Mouse (Mus musculus) liver, embryonic 16.5 days (tissue): ENCODE data around the gene Raver1. TPM values are rescaled to one million over a fixed set of nuclear protein-coding genes. Genes with fewer than 3 reads are reported as not detected.
A peak's percentile ranks its signal among the peaks of the same experiment; 100 is the strongest.

Experiments
- ATAC-seq: fragments of 200-750 bp; cut with Nextera tagmentation; 2 replicates; pipeline ENCODE4 v1.8.0; 2017; ENCODE audit warnings: low read depth, mild to moderate bottlenecking, moderate number of reproducible peaks, moderate library complexity
- H3K27ac ChIP-seq: fragments of 300-500 bp; sonication (generic); 2 replicates; pipeline ENCODE4 v1.5.1; 2014; ENCODE audit warnings: mild to moderate bottlenecking, low read length
- H3K27me3 ChIP-seq: fragments of 300-500 bp; sonication (generic); 2 replicates; pipeline ENCODE4 v1.6.1; 2014; ENCODE audit warnings: low read depth, low read length, mixed read lengths; ENCODE audit not compliant: control insufficient read depth, insufficient read depth
- H3K36me3 ChIP-seq: fragments of 300-500 bp; sonication (generic); 2 replicates; pipeline ENCODE4 v1.6.1; 2014; ENCODE audit warnings: mild to moderate bottlenecking; ENCODE audit not compliant: control insufficient read depth, insufficient read depth
- H3K4me1 ChIP-seq: fragments of 300-500 bp; sonication (generic); 2 replicates; pipeline ENCODE4 v1.6.1; 2014; ENCODE audit warnings: low read depth, low read length, mixed read lengths; ENCODE audit not compliant: control insufficient read depth
- H3K4me2 ChIP-seq: fragments of 300-500 bp; sonication (generic); 2 replicates; pipeline ENCODE4 v1.6.1; 2014; ENCODE audit warnings: low read depth, low read length, mixed read lengths
- H3K4me3 ChIP-seq: fragments of 300-500 bp; sonication (generic); 2 replicates; pipeline ENCODE4 v1.5.1; 2014; ENCODE audit warnings: low read depth, mild to moderate bottlenecking, low read length
- H3K9ac ChIP-seq: fragments of 300-500 bp; sonication (generic); 2 replicates; pipeline ENCODE4 v1.6.1; 2014; ENCODE audit warnings: low read depth, low read length
- H3K9me3 ChIP-seq: fragments of 300-500 bp; sonication (generic); replicated peaks from 2 replicates; pipeline ENCODE4 v1.6.1; 2016; ENCODE audit warnings: low read length; ENCODE audit not compliant: control insufficient read depth
- WGBS: fragments of 180-500 bp; shearing (Covaris S2); extraction: QIAGEN DNeasy Blood & Tissue Kit; methylation state at CpG from one replicate; pipeline ENCODE4 v1.1.7; 2014; ENCODE audit not compliant: insufficient replicate concordance; 5-methylcytosine and 5-hydroxymethylcytosine counted together
- polyA plus RNA-seq: library from polyadenylated mRNA; unstranded; fragments of >200 nt; fragmentation: Nextera tagmentation; extraction: Ambion mirVana; gene quantifications from 2 replicates; pipeline ENCODE4 v1.2.1, GENCODE M21; 2015

The Raver1 gene
- polyA plus RNA-seq, 1 experiment from 2014 or later: 19.8 TPM

GRCm38 (mm10) chr9:21114190-21114589 is 22.4 kb upstream of the Raver1 start:
- no peaks in the 10 kb centered on the region for H3K36me3 ChIP-seq
- H3K27ac ChIP-seq: no peak overlapping the region
- H3K4me1 ChIP-seq: no peaks in the 10 kb centered on the region
- no peaks in the 10 kb centered on the region for H3K27me3 ChIP-seq
- H3K9ac ChIP-seq: no peak overlapping the region
- no peaks in the 10 kb centered on the region for H3K9me3 ChIP-seq
- WGBS: 81% methylated on average over 7 of the region's 7 CpGs
- no peak overlapping the region for H3K4me3 ChIP-seq
- H3K4me2 ChIP-seq: no peak overlapping the region
- no peak for ATAC-seq

DNA sequence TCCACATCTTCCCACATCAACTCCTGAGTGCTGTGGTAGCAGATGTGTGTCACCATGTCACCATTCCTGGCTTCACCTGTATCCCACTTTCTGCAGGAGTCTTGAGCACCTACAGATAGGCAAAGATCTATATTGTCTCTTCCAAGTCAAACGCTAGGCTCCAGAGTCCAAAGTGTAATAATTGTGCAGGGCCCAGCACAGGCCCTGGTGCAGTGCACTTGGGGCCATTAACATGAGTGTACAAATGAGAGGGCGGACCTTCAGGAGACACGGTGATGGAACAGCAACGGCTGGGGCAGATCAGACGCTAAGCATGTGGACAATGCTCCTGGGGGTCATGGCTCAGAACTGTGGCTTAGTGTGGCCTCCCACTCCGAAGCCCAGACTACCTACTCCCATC is 21.9 kb upstream of the Raver1 start:
- H3K4me2 ChIP-seq: no peak overlapping the region
- no peaks in the 10 kb centered on the region for H3K36me3 ChIP-seq
- no peaks in the 10 kb centered on the region for H3K4me1 ChIP-seq
- WGBS: 79% methylated on average over 6 of the region's 6 CpGs
- H3K27me3 ChIP-seq: no peaks in the 10 kb centered on the region
- ATAC-seq: no peak
- H3K27ac ChIP-seq: no peak overlapping the region
- H3K4me3 ChIP-seq: no peak overlapping the region
- H3K9me3 ChIP-seq: no peaks in the 10 kb centered on the region
- no peak overlapping the region for H3K9ac ChIP-seq

DNA sequence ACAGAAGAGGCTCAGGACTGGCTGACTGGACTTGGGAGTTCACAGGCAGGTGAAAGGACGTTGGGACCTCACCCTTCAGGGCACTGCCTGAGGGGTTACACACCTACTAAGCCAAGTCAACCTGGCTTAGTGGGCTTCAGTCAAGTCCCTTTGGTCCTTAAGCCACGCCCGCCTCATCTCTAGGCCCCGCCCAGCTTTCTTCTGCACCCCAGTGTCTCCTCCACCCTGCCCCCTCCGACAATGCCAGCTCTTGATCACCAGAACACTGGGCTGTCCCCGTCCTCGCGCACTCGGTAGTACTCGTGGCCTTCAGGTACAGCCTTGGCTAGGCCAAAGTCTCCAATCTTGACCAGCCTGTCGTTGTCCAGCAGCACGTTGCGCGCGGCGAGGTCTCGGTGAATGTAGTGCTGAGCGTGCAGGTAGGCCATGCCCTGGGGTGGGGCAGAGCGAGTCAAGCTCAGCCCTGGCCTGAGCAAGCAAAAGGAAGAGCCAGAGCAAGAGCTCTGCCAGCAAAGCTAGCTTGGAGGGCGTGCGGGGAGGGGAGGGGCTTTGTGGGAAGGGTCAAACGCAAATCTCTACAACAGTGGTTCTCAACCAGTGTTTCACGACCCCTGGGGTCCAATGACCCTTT is 15.9 kb upstream of the Raver1 start:
- Histone ChIP-seq H3K36me3 (no peaks in the 10 kb centered on the region), H3K4me1 (peaks cover 37% of the 10 kb centered on the region), H3K9me3 (no peaks in the 10 kb centered on the region), H3K27ac (no peak overlapping the region), H3K9ac (no peak overlapping the region), H3K4me2 (no peak overlapping the region), H3K27me3 (no peaks in the 10 kb centered on the region), H3K4me3 (no peak overlapping the region)
- no peak for ATAC-seq
- 65% methylated on average over 23 of the region's 23 CpGs for WGBS

GRCm38 (mm10) chr9:21105760-21106564 is 14.2 kb upstream of the Raver1 start:
- Histone ChIP-seq H3K9me3 (no peaks in the 10 kb centered on the region), H3K4me2 (peak overlapping the region; percentile 33), H3K4me3 (no peak overlapping the region; the same call in 1 of the 2 replicates), H3K36me3 (no peaks in the 10 kb centered on the region), H3K27me3 (no peaks in the 10 kb centered on the region), H3K9ac (peak overlapping the region; percentile 21; the same call in 1 of the 2 replicates), H3K4me1 (peaks cover 37% of the 10 kb centered on the region), H3K27ac (peak overlapping the region; percentile 85)
- 29% methylated on average over 5 of the region's 5 CpGs for WGBS
- ATAC-seq: peak; percentile 86

DNA sequence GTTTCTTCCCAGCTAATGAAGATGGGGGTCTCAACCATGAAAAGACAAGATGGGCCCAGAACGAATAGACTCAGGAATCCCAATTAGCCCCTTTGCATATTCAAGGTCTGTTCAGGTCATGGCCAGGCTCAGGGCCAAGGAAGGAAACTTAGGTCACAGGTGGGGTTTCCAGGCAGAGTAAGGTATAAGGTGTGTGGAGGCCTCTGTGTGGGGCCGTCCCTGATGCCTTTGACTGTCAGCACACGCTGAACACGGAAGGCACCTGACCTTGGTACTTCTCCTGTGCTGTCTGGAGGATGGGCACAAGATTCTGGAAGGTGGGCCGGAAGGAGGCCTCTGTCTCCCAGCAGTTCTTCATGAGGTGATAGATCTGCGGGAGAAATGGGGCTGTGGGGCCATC is 13.0 kb upstream of the Raver1 start:
- Histone ChIP-seq H3K9ac (no peak overlapping the region), H3K4me1 (peaks cover 45% of the 10 kb centered on the region), H3K9me3 (no peaks in the 10 kb centered on the region), H3K4me2 (no peak overlapping the region), H3K27ac (no peak overlapping the region; the same call in 1 of the 2 replicates), H3K4me3 (no peak overlapping the region), H3K27me3 (no peaks in the 10 kb centered on the region), H3K36me3 (no peaks in the 10 kb centered on the region)
- no peak for ATAC-seq
- WGBS: 79% methylated on average over 6 of the region's 6 CpGs

- no peak overlapping the region for H3K27ac ChIP-seq
- no peak overlapping the region for H3K4me3 ChIP-seq
- H3K4me2 ChIP-seq: no peak overlapping the region
- no peaks in the 10 kb centered on the region for H3K27me3 ChIP-seq
- no peaks in the 10 kb centered on the region for H3K36me3 ChIP-seq
- H3K9ac ChIP-seq: no peak overlapping the region
- peaks cover 45% of the 10 kb centered on the region for H3K4me1 ChIP-seq
- WGBS: 80% methylated on average over 2 of the region's 2 CpGs
- H3K9me3 ChIP-seq: no peaks in the 10 kb centered on the region
- ATAC-seq: no peak
These were observed 10.3 kb upstream of the Raver1 start for GRCm38 (mm10) chr9:21102076-21102475.

GRCm38 (mm10) chr9:21100447-21101161 is 8.8 kb upstream of the Raver1 start:
- no peak overlapping the region for H3K27ac ChIP-seq
- H3K9ac ChIP-seq: 0 out of 2 replicates have a peak overlapping the region, but pooled peaks have one; percentile 3
- H3K4me3 ChIP-seq: no peak overlapping the region
- H3K9me3 ChIP-seq: no peaks in the 10 kb centered on the region
- 16% methylated on average over 15 of the region's 15 CpGs for WGBS
- H3K4me1 ChIP-seq: peaks cover 31% of the 10 kb centered on the region
- H3K4me2 ChIP-seq: peak overlapping the region; percentile 37
- no peak; the same call in 1 of the 2 replicates for ATAC-seq
- no peaks in the 10 kb centered on the region for H3K36me3 ChIP-seq
- no peaks in the 10 kb centered on the region for H3K27me3 ChIP-seq

DNA sequence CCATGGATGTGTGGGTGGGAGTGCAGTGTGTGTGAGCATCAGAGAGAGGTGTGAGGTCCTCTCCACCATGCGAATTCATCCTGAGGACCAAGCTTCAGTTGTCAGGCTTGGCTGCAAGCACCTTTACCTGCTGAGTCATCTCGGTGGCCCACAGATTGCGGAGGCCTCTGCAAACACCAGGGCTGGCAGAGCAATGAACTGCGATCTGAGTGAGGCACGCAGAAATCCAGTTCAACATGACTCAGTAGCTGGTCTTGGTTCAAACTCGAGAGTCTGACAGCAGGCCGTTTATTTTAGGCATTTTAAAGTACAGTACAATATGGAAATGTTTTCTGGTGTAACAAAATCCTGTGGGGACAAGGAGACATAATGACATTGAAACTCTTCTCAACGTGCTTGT is 6.0 kb upstream of the Raver1 start:
- no peak overlapping the region for H3K9ac ChIP-seq
- peak; percentile 58; the same call in 1 of the 2 replicates for ATAC-seq

More for the DNA sequence above, 6.0 kb upstream of the Raver1 start:
- 43% methylated on average over 8 of the region's 8 CpGs for whole genome bisulfite sequencing
- H3K27me3 ChIP-seq: no peaks in the 10 kb centered on the region
- no peaks in the 10 kb centered on the region for H3K9me3 ChIP-seq
- H3K4me3 ChIP-seq: no peak overlapping the region
- H3K36me3 ChIP-seq: no peaks in the 10 kb centered on the region
- peaks cover 17% of the 10 kb centered on the region for H3K4me1 ChIP-seq
- no peak overlapping the region for H3K27ac ChIP-seq
- no peak overlapping the region for H3K4me2 ChIP-seq
